Mouse (Mus musculus): Measurements from ENCODE around the gene Rfx8.

- no peak for TF ChIP-seq UBTF (IDR thresholded peaks at IDR 0.05; ENCODE audit: low read depth, low read length)
- TF ChIP-seq CTCF (conservative IDR thresholded peaks at IDR 0.05 in 1 of 2, IDR thresholded peaks at IDR 0.05 in 1 of 2; ENCODE audit: low read depth in 2 of 2, low read length in 2 of 2) = no peak
These were observed 14.7 kb upstream of the Rfx8 start for GRCm38 (mm10) chr1:39735493-39735892.
